Mouse (Mus musculus): ENCODE data around the gene Ccdc33.

The Ccdc33 gene

DNA sequence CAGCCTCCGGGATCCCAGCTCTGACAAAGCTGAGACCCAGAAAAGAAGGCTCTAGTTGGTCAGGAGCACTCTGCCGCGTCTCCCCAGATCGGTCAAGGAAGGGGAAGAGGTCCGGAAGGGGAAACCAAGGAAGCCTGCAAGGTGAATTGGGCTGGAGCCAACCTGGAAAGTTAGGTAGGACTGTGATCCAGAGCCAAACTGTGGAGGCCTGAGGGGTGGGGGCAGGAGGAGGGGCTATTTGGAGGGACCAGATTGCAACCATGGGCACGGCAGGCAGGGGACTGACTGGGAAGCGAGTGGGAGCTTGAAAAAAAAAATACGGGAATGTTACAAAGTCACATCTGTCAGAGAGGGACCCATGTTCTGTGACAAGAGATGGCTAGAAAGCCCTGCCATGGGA lies 10.9 kb upstream of the Ccdc33 start:
- DNase-seq (ENCODE audit: low spot score), result no peak

DNA sequence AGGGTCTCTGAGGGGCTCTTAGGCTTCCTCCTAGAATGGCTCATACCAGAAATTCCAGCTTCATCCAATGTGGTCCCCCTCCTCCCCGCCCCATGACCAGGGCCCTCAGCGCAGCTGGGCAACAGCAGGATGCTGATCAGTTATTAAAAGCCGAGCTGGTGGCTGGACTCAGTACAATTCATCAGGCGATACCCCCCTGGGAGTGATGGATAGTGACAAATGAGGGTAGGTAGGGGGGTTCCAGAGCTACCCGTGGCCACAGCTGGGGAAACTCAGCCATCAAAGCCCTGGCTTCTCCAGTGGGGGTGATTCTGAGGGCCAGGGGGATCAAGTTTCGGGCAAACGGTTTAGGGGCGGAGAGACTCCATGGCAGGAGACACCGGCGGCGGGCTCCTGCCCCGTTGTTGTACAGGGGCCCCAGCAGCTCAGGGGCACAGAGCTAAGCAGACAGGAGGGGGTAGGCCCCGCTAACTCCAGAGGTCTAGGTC lies 10.3 kb upstream of the Ccdc33 start:
- no peak for DNase-seq (ENCODE audit: low spot score)

DNA sequence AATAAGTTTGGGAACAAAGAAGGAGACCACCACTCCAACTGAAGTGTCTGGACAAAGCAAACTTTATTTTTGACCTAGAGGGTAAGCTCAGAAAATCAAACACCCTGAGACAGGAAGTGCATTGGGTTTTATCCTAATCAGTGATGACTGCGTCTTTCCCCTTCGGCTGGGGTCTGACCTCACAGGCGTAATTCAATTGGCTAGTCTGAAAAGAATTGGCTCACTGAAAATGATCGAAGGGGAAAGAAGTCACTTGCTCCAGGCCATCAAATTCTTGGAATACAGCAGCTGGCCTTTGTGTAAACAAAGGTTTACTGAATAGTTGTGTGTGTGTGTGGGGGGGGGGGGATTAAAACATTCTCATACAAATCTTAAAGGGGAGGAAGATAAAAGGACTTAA lies 7.2 kb upstream of the Ccdc33 start:
- no peak for DNase-seq (ENCODE audit: low spot score)

DNA sequence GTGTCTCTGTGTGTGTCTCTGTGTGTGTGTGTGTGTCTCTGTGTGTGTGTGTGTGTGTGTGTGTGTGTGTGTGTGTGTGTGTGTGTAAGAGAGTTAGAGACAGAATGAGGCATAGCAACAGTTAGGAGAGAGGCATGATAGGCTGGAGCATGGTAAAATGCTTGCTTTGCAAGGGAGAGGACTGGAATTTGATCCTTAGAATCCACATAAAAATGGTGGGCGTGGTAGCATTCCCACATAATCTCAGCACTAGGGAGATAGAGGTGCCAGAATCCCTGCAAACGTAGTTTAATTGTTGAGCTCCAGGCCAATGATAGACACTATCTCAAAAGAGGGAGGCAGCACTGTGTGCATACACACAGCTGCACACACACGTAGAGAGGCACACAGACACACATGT lies 6.5 kb upstream of the Ccdc33 start:
- DNase-seq (ENCODE audit: low spot score), result no peak

DNA sequence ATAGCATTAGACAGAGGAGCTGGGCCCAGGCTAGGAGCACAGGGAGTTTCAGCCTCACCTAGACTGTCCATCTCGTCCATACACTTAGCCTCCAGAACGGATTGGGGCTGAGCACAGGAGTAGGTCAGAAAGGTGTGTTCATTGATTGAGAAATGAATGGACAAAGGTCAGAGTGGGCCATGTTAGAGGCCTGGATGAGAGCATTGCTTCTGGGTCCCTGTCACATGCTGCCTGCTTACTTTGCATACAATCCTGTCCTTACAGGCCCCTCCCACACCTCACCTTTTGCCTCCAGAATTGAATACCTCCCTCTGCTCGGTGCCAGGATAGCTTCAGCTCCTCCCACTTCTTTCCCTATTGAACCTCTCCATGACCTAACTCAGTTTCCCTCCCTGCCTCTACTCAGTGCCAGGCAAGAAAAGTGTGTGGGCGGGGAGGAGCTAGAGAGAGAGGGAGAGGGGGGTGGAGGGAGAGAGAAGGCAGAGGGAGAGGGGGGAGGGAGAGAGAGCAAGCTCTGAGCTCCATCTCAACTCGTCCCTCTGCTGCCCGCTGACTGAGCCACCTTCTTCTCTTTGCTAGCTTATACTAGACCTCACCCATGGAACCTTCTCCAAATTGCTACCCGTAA lies 2.5 kb downstream of the Ccdc33 start:
- DNase-seq (ENCODE audit: low spot score), result no peak

DNA sequence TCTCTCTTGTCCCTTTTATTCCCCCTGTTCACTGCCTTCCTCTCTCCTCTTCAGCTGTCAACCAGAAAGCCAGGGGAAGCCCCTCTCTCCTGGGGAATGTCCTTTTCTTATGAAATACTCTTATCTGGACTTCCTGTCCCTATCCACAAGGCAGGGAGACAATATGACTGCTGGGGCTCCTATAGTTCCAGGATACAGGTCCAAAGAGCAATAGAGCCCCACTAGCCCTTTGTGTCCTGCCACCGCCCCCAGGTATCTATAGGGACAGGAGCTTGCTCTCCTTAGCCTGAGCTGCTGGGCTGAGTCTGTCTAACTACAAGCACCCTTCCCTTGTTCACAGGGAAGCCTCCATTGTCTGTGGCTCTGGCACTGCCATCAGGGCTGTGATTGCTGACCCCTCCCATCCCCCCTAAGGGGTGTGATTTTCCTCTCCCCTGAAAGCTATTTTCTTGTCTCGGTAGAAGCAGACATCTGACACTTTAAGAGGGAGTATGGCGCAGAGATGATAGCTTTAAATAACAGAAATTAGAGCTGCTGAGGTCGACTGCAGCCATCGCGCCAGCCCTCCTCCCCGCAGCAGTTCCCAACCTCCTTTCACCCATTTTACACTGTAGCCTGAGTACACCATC lies 3.2 kb downstream of the Ccdc33 start:
- DNase-seq (ENCODE audit: low spot score), result no peak

DNA sequence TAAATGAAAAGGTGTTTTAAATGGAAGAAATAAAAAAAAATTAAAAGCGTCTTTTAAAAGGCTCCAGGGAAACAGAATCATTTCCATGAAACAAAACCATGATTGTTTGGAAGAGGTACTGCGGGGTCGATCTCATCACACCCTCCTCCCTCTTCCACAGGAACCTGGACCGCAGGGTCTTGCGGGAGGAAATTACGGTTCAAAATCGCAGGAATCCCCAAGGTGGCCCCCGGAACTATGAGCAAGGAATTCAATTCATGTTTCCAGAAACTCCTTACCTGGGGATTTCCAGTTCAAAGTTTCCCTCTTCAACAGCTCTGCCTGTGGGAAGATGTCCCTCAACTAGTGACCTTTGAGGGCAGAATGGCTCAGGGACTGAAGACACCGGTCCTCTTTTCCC lies 4.6 kb downstream of the Ccdc33 start:
- DNase-seq (ENCODE audit: low spot score), result no peak

DNA sequence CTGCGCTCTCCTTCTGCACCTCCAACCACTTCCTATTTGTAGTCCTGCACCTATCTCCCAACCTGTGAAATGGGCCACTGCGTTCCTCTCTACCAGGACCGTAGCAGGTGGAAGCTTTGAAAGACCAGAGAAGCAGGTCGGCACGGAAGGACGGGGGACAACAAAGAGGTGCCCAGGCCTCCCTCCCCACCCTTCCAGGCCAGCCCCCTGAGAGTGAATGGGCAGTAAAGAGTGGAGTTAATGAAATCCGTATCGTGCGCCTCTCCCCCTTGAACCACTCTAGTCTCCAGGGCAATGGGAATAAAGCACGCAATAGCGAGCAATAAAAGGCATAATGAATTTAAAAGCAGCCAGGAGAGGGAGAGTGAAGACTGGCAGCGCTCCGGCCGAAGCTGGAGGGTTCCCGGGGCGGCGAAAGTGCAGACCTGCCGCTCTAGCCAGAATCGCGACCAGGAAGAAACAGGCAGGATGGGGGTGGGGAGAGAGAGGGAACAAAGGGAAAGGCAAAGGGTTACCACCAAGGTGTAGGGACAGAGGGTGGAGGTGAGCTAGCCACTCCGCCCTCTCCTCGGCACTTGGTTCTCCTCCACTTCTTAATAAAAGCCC lies 5.2 kb downstream of the Ccdc33 start:
- DNase-seq (ENCODE audit: low spot score), result no peak

DNA sequence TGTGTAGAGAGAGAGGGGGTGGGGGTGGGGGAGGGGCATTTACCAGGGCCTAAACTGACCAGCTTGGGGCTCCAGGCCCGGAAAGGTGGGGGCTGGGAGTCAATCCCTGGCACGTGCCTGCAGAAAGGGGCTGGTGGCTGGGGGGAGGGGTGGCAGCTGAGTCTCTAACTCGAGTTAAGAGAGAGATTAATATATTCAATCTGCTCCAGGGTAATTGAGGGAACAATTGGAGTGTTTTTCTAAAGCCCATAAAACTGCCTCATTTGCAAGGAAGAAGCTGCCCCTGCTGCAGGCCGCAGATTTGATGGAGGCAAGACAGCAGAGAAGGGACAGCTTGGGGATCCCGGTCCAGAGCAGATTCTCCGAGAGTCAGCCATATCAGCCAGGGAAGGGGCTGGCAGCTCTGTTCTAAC lies 5.8 kb downstream of the Ccdc33 start:
- no peak for DNase-seq (ENCODE audit: low spot score)

DNA sequence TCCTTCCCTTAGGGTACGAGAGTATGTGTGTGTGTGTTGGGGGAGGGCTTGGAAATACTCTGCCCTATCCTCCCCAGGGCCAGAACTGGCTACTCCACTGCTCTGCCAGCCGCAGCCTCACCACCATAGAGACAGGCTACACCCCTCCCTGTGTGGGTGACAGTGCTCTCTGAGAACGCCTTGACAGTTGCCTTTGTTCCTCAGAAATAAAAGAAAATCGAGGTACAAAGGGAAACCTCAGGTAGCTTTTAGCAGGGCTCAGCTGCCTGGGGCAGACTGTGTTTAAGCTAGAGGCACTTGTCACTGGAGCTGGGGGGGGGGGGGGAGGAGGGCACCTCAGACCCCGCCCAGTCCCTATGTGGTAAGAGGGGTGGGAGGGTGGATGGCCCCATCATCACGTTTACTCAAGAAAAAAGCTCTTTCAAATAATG lies 6.3 kb downstream of the Ccdc33 start:
- no peak for DNase-seq (ENCODE audit: low spot score)

DNA sequence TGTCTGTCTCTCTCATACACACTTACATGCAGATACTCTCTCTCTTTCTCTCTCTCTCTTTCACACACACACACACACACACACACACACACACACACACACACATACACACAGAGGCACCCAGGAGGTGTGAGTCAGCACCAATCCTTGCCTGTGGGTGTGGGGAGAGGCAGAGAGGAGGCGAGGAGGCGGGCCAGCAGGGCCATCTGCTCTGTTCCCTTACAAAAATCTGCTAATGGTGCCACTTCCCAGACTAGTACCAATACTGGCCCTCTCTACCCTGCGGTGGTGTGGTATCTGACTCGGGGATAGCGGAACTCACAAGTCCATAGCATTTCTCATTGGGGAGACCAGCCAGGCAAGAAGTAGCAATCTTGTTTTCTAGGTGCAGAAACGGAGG lies 7.2 kb downstream of the Ccdc33 start:
- DNase-seq (ENCODE audit: low spot score), result no peak

DNA sequence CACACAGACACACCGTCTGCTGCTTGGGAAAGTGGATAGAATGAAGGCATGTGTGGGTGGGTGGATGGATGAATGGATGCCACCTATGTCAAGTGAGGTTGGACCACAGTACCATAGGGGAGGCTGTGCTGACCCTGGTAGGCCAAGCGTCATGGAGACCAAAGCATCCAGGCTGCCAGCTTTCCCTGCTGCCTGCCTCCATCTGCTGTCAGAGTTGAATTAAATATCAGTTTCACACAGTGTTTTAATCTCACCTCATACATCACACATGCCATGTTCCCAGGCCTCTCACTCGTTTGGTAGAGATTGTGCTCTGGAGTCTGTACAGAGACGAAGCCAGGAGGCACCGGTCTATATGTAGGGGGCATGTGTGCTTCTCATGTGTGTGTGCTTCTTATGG lies 7.8 kb downstream of the Ccdc33 start:
- DNase-seq (ENCODE audit: low spot score), result no peak

DNA sequence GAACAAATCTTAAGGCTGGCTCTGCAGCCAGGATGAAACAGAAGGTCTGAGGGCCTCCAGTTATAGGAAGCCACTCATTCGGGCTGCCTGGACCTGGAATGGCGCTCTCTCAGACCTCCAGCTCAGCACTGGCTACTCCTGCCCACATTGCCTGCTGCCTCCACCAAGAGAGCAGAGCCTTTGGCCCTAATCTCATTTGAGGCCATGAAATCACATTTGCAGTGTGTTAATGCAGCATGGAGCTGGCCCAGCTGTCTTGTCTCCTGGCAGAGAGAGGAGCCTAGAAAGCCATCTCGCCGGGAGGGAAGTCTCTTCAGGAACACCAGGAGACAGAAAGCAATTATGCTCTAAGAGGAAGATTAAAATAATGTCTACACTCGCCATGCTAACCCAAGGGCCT lies 11.1 kb downstream of the Ccdc33 start:
- no peak for DNase-seq (ENCODE audit: low spot score)

DNA sequence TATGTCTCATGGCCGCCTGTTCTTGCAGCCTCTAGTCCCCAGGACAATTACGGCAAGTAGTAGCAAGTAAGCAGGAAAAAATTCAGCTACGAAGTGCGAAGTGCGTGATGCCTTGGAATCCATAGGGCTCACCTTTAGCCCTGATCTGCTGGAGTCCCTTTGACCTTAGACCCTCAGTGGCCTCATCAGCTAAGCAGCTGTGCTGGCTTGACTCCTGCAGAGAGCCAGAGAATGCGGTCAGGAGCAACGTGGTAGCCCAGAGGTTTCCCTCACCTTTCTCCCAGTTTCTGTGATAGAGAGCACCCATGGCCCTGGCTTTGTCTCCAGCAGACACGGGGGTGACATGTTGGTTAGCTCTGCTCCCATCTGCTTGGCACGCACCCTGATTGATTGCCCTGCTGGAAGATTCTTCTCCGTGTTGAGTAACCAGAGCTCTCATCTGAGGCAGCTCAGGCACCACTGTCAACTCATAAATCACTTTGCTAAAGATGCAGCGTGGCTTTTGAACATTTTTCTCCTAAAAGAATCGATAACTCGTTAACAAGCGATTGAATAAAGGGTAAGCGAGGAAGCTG lies 12.9 kb downstream of the Ccdc33 start:
- DNase-seq (ENCODE audit: low spot score), result no peak

DNA sequence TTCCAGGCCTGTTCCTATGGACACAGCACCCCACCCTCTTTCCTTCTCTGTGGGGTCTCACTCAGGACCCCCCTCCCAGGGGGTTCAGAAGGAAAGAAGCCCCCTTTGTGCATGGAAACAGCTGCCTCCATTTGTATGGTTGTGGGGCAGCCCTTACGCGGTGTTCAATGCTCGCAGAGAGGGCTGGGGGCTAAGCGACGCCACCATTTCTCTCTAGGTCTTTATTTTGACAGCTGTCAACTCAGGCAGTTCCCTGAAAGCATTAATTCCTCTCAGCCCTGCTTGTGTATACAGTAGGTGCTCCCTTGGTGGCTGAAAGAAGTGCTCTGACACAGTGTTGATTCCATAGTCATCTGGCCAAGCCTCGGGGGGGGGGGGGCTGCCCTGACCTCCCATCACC lies 15.0 kb downstream of the Ccdc33 start:
- DNase-seq (ENCODE audit: low spot score), result no peak

DNA sequence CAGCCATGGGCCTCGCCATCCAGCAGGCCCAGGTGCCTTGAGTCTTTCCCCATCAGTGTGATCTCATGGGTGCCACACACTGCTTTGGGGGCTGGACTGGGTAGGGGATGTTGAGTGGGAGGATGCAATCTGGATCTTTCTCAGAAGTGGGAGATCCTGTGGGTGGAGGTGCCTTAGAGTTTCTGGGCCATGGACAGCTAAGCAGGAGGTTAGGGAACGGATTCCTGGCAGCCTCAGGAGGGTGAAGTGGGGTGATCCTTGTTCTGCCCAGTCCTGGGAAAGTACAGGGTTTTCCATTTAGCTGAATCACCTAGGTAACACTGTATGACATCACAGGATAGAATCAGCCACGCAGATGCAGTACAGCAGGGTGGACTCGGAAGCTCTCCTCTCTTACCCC lies 16.6 kb downstream of the Ccdc33 start:
- no peak for DNase-seq (ENCODE audit: low spot score)

DNA sequence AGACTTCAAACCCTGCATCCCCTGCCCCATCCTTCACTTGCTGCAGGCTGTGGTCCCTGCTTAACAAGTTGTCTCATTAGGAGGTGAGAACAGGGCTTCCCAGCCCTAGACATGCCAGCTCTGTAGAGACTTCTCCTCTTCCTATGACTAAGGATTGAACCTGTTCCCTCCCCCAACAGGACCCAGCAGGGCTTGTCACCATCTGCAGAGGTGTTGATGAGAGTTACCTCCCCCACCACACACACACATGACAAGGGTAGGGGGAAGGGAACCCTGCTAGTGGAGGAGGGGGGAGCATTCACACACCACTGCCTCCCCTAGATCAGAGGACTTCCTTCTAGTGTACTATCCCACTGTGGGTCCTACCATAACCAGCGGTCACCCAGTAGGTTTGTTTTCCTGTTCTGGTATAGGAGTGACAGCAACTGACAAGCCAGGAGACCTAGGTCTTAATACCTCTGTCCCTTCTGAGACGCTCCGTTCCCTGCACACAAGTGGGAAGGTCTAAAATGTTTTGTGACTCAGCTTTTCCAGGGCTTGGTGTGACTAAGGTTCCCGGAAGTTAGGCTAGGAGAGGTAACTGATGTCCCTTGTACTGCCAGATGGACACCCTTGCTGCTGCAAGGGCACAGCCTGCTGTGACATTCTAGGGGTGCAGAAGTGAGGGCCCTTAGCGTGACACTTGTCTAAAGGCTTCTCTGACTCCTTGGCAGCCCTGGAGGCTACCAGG lies 18.6 kb downstream of the Ccdc33 start:
- DNase-seq (ENCODE audit: low spot score), result no peak

DNA sequence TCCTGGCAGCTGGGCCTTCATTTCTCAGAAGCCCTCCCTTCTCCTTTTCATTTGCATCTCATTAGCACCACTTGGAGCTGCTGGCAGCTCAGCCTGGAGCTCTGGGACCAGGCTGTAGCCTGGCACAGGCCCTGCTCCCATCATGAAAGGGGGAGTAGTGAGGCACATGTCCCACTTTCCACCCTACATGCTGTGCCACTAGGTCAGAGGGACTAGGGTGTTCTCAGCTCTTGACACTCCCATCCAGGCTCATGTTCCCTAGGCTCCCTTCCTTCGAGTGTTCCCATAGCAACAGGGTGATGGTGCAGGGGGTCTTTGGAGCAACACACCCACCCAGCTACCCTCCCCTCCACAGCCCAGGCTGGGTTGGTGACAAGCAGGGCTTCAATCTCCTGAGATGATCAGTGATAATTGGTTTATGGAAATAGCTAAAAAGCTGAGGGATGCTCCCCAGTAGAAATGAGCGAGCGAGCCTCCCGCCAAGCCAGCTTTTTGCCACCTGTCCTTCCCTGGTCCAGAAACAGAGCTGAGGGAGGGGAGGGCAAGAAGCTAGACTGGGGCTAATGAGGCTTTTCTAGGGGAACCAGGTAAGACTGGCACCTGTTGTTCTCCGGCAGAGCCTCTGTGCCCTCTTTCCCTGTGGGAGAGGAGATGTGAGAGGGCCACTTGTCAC lies 21.9 kb downstream of the Ccdc33 start:
- no peak for DNase-seq (ENCODE audit: low spot score)

DNA sequence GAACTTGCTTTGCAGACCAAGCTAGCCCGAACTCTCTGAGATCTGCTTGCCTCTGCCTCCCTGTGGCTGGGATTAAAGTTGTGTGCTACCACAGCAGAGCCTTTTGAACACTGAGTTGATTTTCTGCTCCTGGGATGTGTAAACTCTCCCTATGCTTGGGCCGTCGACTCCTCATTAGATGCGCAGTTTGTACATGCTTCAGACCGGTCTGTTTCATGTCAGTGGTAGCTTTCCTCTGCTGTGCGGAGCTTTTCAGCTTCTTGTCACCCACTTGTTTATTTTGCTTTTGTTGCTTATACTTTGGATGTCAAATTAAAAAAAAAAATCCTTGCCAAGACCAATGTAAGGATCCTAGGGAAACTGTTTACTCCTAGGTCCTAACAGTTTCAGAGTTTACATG lies 22.6 kb downstream of the Ccdc33 start:
- no peak for DNase-seq (ENCODE audit: low spot score)

DNA sequence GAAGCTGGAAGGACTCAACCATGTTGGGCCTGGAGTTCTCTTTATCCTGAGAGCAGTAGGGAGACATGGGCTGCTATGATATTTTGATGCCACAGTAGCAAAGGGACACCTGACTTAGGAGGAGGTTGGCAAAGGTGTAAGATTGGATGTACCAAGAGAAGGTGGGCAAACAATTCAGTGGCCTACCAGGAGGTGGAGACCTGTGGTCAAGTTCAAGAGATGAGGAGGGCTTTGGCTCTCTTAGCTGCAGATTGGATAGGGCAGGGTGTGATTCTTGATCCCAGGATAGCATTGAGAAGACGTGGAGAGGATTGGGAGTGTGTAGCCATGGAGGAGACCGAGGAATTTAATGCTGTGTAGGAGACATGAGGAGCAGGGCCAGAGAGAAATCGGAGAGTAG lies 24.8 kb downstream of the Ccdc33 start:
- DNase-seq (ENCODE audit: low spot score), result no peak

DNA sequence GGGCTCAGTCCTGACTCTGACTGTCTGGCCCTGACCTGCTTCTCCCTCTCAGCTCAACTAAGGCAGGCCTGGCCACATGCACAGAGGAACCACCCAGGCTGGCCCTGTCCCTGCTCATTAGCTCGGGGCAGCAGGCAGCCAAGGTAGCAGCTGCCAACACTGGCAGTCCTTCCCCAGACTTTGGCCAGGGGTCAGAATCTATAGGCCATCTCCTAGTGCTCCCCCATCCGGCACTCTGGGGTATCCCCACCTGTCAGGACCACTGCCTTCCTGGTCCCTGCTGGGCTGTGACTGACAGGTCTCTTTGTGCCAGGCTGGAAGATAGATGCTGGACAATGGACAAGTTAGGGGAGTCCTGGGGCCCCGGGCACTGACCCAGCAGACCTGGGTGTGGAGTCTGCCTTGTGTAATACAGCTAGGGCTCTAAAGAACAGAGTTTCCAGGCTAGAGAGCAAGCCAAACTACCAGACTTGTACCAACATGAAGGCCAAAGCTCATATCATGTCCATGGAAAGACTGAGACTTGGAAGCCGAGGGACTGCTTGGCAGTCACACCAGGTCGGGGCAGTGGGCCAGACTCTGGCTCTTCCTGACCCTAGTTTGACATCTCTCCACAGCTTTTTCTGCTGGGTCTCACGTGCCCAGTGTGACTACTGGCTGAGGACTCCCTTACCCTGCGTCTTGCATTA lies 25.9 kb downstream of the Ccdc33 start:
- DNase-seq (ENCODE audit: low spot score), result no peak
